Comparison of ENCODE assay signal across 8 mouse cellular contexts in genomic region chr4:154160538-154161390, GRCm38 (mm10). TPM values are rescaled to one million over a fixed set of nuclear protein-coding genes. Genes with fewer than 3 reads are reported as not detected.
DNase-seq lines count a peak whose midpoint lies in the region; ATAC-seq and TF ChIP-seq lines count a peak whose summit lies in the region.

Gene Tprgl (minus strand): TSS chr4:154160666.

- peak; percentile 97 for DNase-seq in 416B (ENCODE audit: low read depth)
- DNase-seq in heart, adult 8-10 months (ENCODE audit: low spot score): peak; percentile 97
- peak; percentile 98 for DNase-seq in kidney, adult 9 months
- peak; percentile 95 for DNase-seq in limb, embryonic 14.5 days (ENCODE audit: low spot score)
- peak; percentile 98 for DNase-seq in midbrain, postnatal 0 days (ENCODE audit: low spot score)
- DNase-seq in spleen, postnatal 14 days (ENCODE audit: low spot score in 2 of 2): peak; percentile 97

- H3K27me3 ChIP-seq in embryonic facial prominence, embryonic 15.5 days: no peaks in the 10 kb centered on the region
- H3K27me3 ChIP-seq in limb, embryonic 14.5 days (ENCODE audit: control insufficient read depth, insufficient read depth, low read length): no peaks in the 10 kb centered on the region
- H3K27me3 ChIP-seq in midbrain, postnatal 0 days (ENCODE audit: insufficient read depth, low read length): no peaks in the 10 kb centered on the region

- peak; percentile 96 for ATAC-seq in embryonic facial prominence, embryonic 15.5 days (ENCODE audit: insufficient number of reproducible peaks, low FRiP score, low TSS enrichment, low read depth)
- peak; percentile 98 for ATAC-seq in limb, embryonic 14.5 days (ENCODE audit: low FRiP score, low read depth)
- ATAC-seq in midbrain, postnatal 0 days (ENCODE audit: low FRiP score): peak; percentile 95

- no peak; the same call in 1 of the 2 replicates for TF ChIP-seq CTCF in bone marrow, adult 2 months (IDR thresholded peaks at IDR 0.05; ENCODE audit: control insufficient read depth, insufficient read depth, low read length)
- no peak for TF ChIP-seq CTCF in midbrain, postnatal 0 days (IDR thresholded peaks at IDR 0.05)

- peaks cover 31% of the 10 kb centered on the region for H3K36me3 ChIP-seq in embryonic facial prominence, embryonic 15.5 days
- H3K36me3 ChIP-seq in limb, embryonic 14.5 days (ENCODE audit: control insufficient read depth, insufficient read depth, low read length): peaks cover 30% of the 10 kb centered on the region
- peaks cover 22% of the 10 kb centered on the region for H3K36me3 ChIP-seq in midbrain, postnatal 0 days (ENCODE audit: insufficient read depth, low read length)

- peak; percentile 95; the same call in 1 of the 2 replicates for TF ChIP-seq POLR2A in bone marrow, adult 2 months (IDR thresholded peaks at IDR 0.05; ENCODE audit: borderline replicate concordance, control insufficient read depth, low read depth, low read length)
- TF ChIP-seq POLR2A in limb, embryonic 14.5 days (IDR thresholded peaks at IDR 0.05; ENCODE audit: borderline replicate concordance, extremely low read depth, insufficient read depth, insufficient read length): 0 out of 2 replicates have a peak, but pooled peaks have one; percentile 50

- no peaks in the 10 kb centered on the region; the same call in 1 of the 2 replicates for H3K4me1 ChIP-seq in bone marrow, adult 2 months (ENCODE audit: control insufficient read depth, insufficient read depth, low read length)
- H3K4me1 ChIP-seq in embryonic facial prominence, embryonic 15.5 days: peaks cover 22% of the 10 kb centered on the region
- peaks cover 15% of the 10 kb centered on the region for H3K4me1 ChIP-seq in limb, embryonic 14.5 days (ENCODE audit: control insufficient read depth, insufficient read depth, low read length)
- H3K4me1 ChIP-seq in midbrain, postnatal 0 days (ENCODE audit: insufficient read depth, low read length): 0 out of 2 replicates have a peak, but pooled peaks cover 4% of the 10 kb centered on the region

- H3K9me3 ChIP-seq in embryonic facial prominence, embryonic 15.5 days (replicated peaks): no peaks in the 10 kb centered on the region
- no peaks in the 10 kb centered on the region for H3K9me3 ChIP-seq in limb, embryonic 14.5 days (ENCODE audit: control insufficient read depth, low read length)
- H3K9me3 ChIP-seq in midbrain, postnatal 0 days (ENCODE audit: low read length): no peaks in the 10 kb centered on the region

- peak within 1 kb of the TSS; percentile 97 for H3K27ac ChIP-seq in bone marrow, adult 2 months (ENCODE audit: control insufficient read depth, insufficient read depth, low read depth, low read length, poor library complexity)
- H3K27ac ChIP-seq in embryonic facial prominence, embryonic 15.5 days (replicated peaks): peak within 1 kb of the TSS; percentile 78
- 0 out of 2 replicates have a peak within 1 kb of the TSS, but pooled peaks have one; percentile 55 for H3K27ac ChIP-seq in limb, embryonic 14.5 days (replicated peaks; ENCODE audit: low read depth, low read length)
- peak within 1 kb of the TSS; percentile 77 for H3K27ac ChIP-seq in midbrain, postnatal 0 days (ENCODE audit: low read depth, low read length)

- H3K4me3 ChIP-seq in bone marrow, adult 2 months (replicated peaks; ENCODE audit: control insufficient read depth, low read depth, low read length): peak within 1 kb of the TSS; percentile 96
- H3K4me3 ChIP-seq in embryonic facial prominence, embryonic 15.5 days (replicated peaks): peak within 1 kb of the TSS; percentile 90
- H3K4me3 ChIP-seq in limb, embryonic 14.5 days (replicated peaks; ENCODE audit: low read length): peak within 1 kb of the TSS; percentile 91
- H3K4me3 ChIP-seq in midbrain, postnatal 0 days (ENCODE audit: low read depth, low read length): peak within 1 kb of the TSS; percentile 82

- H3K4me2 ChIP-seq in embryonic facial prominence, embryonic 15.5 days (replicated peaks): peak within 1 kb of the TSS; percentile 83
- peak within 1 kb of the TSS; percentile 80 for H3K4me2 ChIP-seq in limb, embryonic 14.5 days (replicated peaks; ENCODE audit: low read depth, low read length, severe bottlenecking)
- peak within 1 kb of the TSS; percentile 96 for H3K4me2 ChIP-seq in midbrain, postnatal 0 days (ENCODE audit: low read depth, low read length, poor library complexity, severe bottlenecking)

- H3K9ac ChIP-seq in embryonic facial prominence, embryonic 15.5 days: peak within 1 kb of the TSS; percentile 71
- peak within 1 kb of the TSS; percentile 66 for H3K9ac ChIP-seq in limb, embryonic 14.5 days (ENCODE audit: low read depth, low read length, severe bottlenecking)
- H3K9ac ChIP-seq in midbrain, postnatal 0 days (replicated peaks; ENCODE audit: low read length, poor library complexity, severe bottlenecking): peak within 1 kb of the TSS; percentile 79

- WGBS in bone marrow, adult 2 months: under 1% methylated on average over 75 of the region's 75 CpGs
- under 1% methylated on average over 59 of the region's 75 CpGs for WGBS in embryonic facial prominence, embryonic 15.5 days
- WGBS in limb, embryonic 14.5 days: under 1% methylated on average over 54 of the region's 75 CpGs
- 2% methylated on average over 71 of the region's 75 CpGs for WGBS in midbrain, postnatal 0 days

RNA-seq across cellular contexts. Expression of gene Tprgl, which starts in this region (rescaled TPM):
- 101 and 105 TPM in 2 replicates for polyA plus RNA-seq in bone marrow, adult 2 months (2011; ENCODE audit: insufficient read depth, insufficient read length, low replicate concordance, missing spikeins)
- polyA plus RNA-seq in embryonic facial prominence, embryonic 15.5 days (2015; fragmentation: Nextera tagmentation; extraction: Ambion mirVana): 154 and 159 TPM in 2 replicates
- total RNA-seq in heart, adult 8-10 months (2022): 100 to 1,000 TPM; 125 to 142 (median 127) TPM
- polyA plus RNA-seq in limb, embryonic 14.5 days (2012; rRNA removed): 95.7 and 106 TPM in 2 replicates
- polyA plus RNA-seq in limb, embryonic 14.5 days (2014; fragmentation: Nextera tagmentation; extraction: Ambion mirVana): 156 and 157 TPM in 2 replicates
- total RNA-seq in midbrain, postnatal 0 days (2014; rRNA removed): 210 and 241 TPM in 2 replicates
- polyA plus RNA-seq in midbrain, postnatal 0 days (2015; fragmentation: Nextera tagmentation; extraction: Ambion mirVana): 227 and 250 TPM in 2 replicates

Comparison
In these comparisons a context has a peak if more than half of its experiments do, and no peak if none do; other contexts are left out.
1. Peak in every context shown above with its lines: DNase-seq, ATAC-seq, H3K4me3 ChIP-seq and H3K27ac ChIP-seq.